Mouse (Mus musculus): Measurements from ENCODE around the gene Olfr560. TPM values are rescaled to one million over a fixed set of nuclear protein-coding genes. Genes with fewer than 3 reads are reported as not detected.

Gene Olfr560
- not detected in 2 replicates for polyA plus RNA-seq (2015; fragmentation: Nextera tagmentation; extraction: Ambion mirVana)

- no peaks in the 10 kb centered on the region for H3K36me3 ChIP-seq (ENCODE audit: poor library complexity, severe bottlenecking)
- no peak within 1 kb of the TSS for H3K4me2 ChIP-seq
- no peaks in the 10 kb centered on the region for H3K27me3 ChIP-seq
- WGBS = 88% methylated on average over 4 of the region's 4 CpGs
- H3K4me1 ChIP-seq = no peaks in the 10 kb centered on the region
- H3K4me3 ChIP-seq = no peak within 1 kb of the TSS
- H3K9me3 ChIP-seq (replicated peaks) = no peaks in the 10 kb centered on the region
- H3K9ac ChIP-seq = no peak within 1 kb of the TSS
- ATAC-seq = no peak
- H3K27ac ChIP-seq = no peak within 1 kb of the TSS
These were observed at the start of gene Olfr560, which contains the start of gene Olfr78 for GRCm38 (mm10) chr7:102759266-102759665. Olfr560 (minus strand) TSS chr7:102759366. Olfr78 (minus strand) TSS chr7:102759471.

- no peak for ATAC-seq
- Histone ChIP-seq H3K4me2 (no peak within 1 kb of the TSS), H3K9ac (no peak within 1 kb of the TSS), H3K9me3 (replicated peaks) (no peaks in the 10 kb centered on the region), H3K27ac (no peak within 1 kb of the TSS), H3K4me1 (no peaks in the 10 kb centered on the region), H3K36me3 (ENCODE audit: poor library complexity, severe bottlenecking) (no peaks in the 10 kb centered on the region), H3K4me3 (no peak within 1 kb of the TSS), H3K27me3 (no peaks in the 10 kb centered on the region)
These were observed 44.0 kb upstream of the Olfr560 start, which contains the start of gene Olfr564 for GRCm38 (mm10) chr7:102803180-102803579. Olfr564 (plus strand) TSS chr7:102803480.

DNA sequence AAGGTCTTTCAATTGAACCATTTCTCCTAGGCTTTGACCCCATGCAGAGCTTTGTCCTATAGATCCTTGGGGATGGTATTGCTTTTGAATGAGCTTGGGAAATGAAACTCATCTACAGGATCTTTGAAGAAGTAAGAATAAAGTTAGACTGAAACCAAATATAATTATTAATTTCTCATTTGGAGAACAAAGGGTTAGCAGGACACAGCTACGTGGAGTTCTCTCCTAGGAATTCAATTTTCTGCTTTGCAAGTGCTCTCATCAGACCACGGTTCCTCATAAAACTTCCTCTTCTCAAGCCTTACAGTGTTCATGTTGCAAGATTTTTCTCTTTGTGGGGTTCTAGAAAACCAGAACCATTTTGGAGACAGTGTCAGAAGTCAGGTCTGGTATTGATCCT is 11.8 kb upstream of the Olfr560 start, which contains the start of gene Olfr561:
Gene Olfr561, plus strand, starts transcription at position 301 of the 400 bp plus-strand sequence.
- 85% methylated on average over 2 of the region's 2 CpGs for WGBS
- Histone ChIP-seq H3K27me3 (no peaks in the 10 kb centered on the region), H3K4me3 (no peak within 1 kb of the TSS), H3K4me1 (no peaks in the 10 kb centered on the region), H3K9me3 (replicated peaks) (no peaks in the 10 kb centered on the region), H3K36me3 (ENCODE audit: poor library complexity, severe bottlenecking) (no peaks in the 10 kb centered on the region), H3K4me2 (no peak within 1 kb of the TSS), H3K27ac (no peak within 1 kb of the TSS), H3K9ac (no peak within 1 kb of the TSS)
- ATAC-seq = no peak

GRCm38 (mm10) chr7:102752086-102752485 is 7.1 kb downstream of the Olfr560 start:
- ATAC-seq = no peak
- H3K36me3 ChIP-seq (ENCODE audit: poor library complexity, severe bottlenecking) = no peaks in the 10 kb centered on the region
- no peak overlapping the region for H3K27ac ChIP-seq
- no peaks in the 10 kb centered on the region for H3K27me3 ChIP-seq
- WGBS = 40% methylated on average over 1 of the region's 1 CpGs
- H3K9me3 ChIP-seq (replicated peaks) = no peaks in the 10 kb centered on the region
- H3K4me1 ChIP-seq = no peaks in the 10 kb centered on the region
- no peak overlapping the region for H3K9ac ChIP-seq
- no peak overlapping the region for H3K4me2 ChIP-seq
- no peak overlapping the region for H3K4me3 ChIP-seq

DNA sequence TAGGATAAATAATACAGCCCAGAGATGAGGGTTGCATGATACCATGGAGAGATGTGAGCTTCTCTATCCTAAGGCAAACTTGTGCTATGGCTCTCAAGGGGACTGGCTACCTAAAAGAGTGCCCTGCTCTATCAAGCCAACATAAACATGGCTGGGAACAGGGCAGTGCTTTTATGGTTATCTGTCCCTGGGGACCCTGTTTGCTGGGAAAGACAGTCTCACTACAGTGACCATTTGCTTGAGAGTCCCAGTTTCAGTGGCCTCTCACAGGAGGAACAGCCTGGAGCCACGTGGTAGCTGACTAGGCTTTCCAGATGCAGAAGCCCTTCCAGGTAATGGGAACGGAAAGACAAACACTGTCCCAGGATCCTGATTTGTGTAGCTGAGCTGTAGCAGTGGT is 21.5 kb downstream of the Olfr560 start:
- ATAC-seq = no peak
- H3K4me1 ChIP-seq = no peaks in the 10 kb centered on the region
- no peak overlapping the region for H3K9ac ChIP-seq
- no peak overlapping the region for H3K4me2 ChIP-seq
- H3K9me3 ChIP-seq (replicated peaks) = no peaks in the 10 kb centered on the region
- H3K4me3 ChIP-seq = no peak overlapping the region
- H3K27me3 ChIP-seq = no peaks in the 10 kb centered on the region
- H3K27ac ChIP-seq = no peak overlapping the region
- H3K36me3 ChIP-seq (ENCODE audit: poor library complexity, severe bottlenecking) = no peaks in the 10 kb centered on the region
- 61% methylated on average over 2 of the region's 2 CpGs for WGBS

GRCm38 (mm10) chr7:102733793-102734192 is 25.4 kb downstream of the Olfr560 start:
- no peak overlapping the region for H3K9ac ChIP-seq
- H3K9me3 ChIP-seq (replicated peaks) = no peaks in the 10 kb centered on the region
- no peak for ATAC-seq
- H3K27me3 ChIP-seq = no peaks in the 10 kb centered on the region
- H3K36me3 ChIP-seq (ENCODE audit: poor library complexity, severe bottlenecking) = no peaks in the 10 kb centered on the region
- no peaks in the 10 kb centered on the region for H3K4me1 ChIP-seq
- no peak overlapping the region for H3K4me3 ChIP-seq
- no peak overlapping the region for H3K4me2 ChIP-seq
- H3K27ac ChIP-seq = no peak overlapping the region
- WGBS = 86% methylated on average over 1 of the region's 1 CpGs

- Histone ChIP-seq H3K27me3 (no peaks in the 10 kb centered on the region), H3K4me3 (no peak within 1 kb of the TSS), H3K4me2 (no peak within 1 kb of the TSS), H3K9me3 (replicated peaks) (no peaks in the 10 kb centered on the region), H3K36me3 (ENCODE audit: poor library complexity, severe bottlenecking) (no peaks in the 10 kb centered on the region), H3K27ac (no peak within 1 kb of the TSS), H3K9ac (no peak within 1 kb of the TSS), H3K4me1 (no peaks in the 10 kb centered on the region)
- ATAC-seq = no peak
These were observed 31.8 kb downstream of the Olfr560 start, which contains the start of gene Olfr559 for GRCm38 (mm10) chr7:102727391-102727790. Olfr559 (minus strand) TSS chr7:102727491.

DNA sequence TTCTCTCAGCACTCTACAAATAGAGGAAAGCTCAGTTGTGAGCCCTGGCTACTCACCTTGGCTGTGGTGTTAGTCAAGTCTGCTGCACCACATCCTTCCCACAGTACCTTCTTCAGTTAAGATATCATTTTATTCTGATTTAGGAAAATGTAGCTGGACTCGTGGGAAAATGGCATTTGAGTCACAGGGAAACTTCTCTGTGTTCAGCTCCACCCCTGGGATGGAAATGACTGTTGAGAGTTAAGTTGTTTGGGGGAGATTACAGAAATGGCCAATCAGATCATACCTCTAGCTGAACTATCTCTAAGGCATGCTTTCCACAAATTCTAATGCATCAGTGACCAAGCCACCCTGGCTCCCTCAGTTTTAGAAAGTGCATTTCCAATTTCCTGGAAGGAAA is 40.2 kb downstream of the Olfr560 start, which contains the start of gene Olfr33:
Gene Olfr33, minus strand, starts transcription at position 101 of the 400 bp plus-strand sequence.
- 31% methylated on average over 1 of the region's 1 CpGs for WGBS

GRCm38 (mm10) chr7:102701915-102702314 is 57.3 kb downstream of the Olfr560 start, which contains the start of gene Olfr558:
Olfr558 (plus strand) TSS chr7:102702215.
- ATAC-seq = no peak
- no peaks in the 10 kb centered on the region for H3K9me3 ChIP-seq (replicated peaks)
- no peak within 1 kb of the TSS for H3K4me2 ChIP-seq
- H3K4me3 ChIP-seq = no peak within 1 kb of the TSS
- no peak within 1 kb of the TSS for H3K27ac ChIP-seq
- H3K36me3 ChIP-seq (ENCODE audit: poor library complexity, severe bottlenecking) = no peaks in the 10 kb centered on the region
- H3K9ac ChIP-seq = no peak within 1 kb of the TSS
- no peaks in the 10 kb centered on the region for H3K4me1 ChIP-seq
- H3K27me3 ChIP-seq = no peaks in the 10 kb centered on the region

More for the DNA sequence above, 40.2 kb downstream of the Olfr560 start, which contains the start of gene Olfr33:
- H3K36me3 ChIP-seq (ENCODE audit: poor library complexity, severe bottlenecking) = no peaks in the 10 kb centered on the region
- no peaks in the 10 kb centered on the region for H3K27me3 ChIP-seq
- no peak within 1 kb of the TSS for H3K4me3 ChIP-seq
- no peaks in the 10 kb centered on the region for H3K4me1 ChIP-seq
- H3K9me3 ChIP-seq (replicated peaks) = no peaks in the 10 kb centered on the region
- no peak within 1 kb of the TSS for H3K4me2 ChIP-seq
- H3K27ac ChIP-seq = no peak within 1 kb of the TSS
- H3K9ac ChIP-seq = no peak within 1 kb of the TSS
- ATAC-seq = no peak

Other genes with a start within 250 kb of the Olfr560 start
- gene Olfr547, start 224.6 kb downstream of the Olfr560 start, polyA plus RNA-seq (2015; fragmentation: Nextera tagmentation; extraction: Ambion mirVana) = not detected in 2 replicates
- gene Olfr548-ps1, start 218.5 kb downstream of the Olfr560 start, polyA plus RNA-seq (2015; fragmentation: Nextera tagmentation; extraction: Ambion mirVana) = not detected in 2 replicates
- not detected in 2 replicates for gene Olfr549, start 209.5 kb downstream of the Olfr560 start, polyA plus RNA-seq (2015; fragmentation: Nextera tagmentation; extraction: Ambion mirVana)
- 0.09 TPM in 1 of 2 replicates, not detected in the other for gene Trim21, start 193.9 kb downstream of the Olfr560 start, polyA plus RNA-seq (2015; fragmentation: Nextera tagmentation; extraction: Ambion mirVana)
- not detected in 2 replicates for gene Olfr550, start 187.9 kb downstream of the Olfr560 start, polyA plus RNA-seq (2015; fragmentation: Nextera tagmentation; extraction: Ambion mirVana)
- not detected in 2 replicates for gene Olfr551, start 167.5 kb downstream of the Olfr560 start, polyA plus RNA-seq (2015; fragmentation: Nextera tagmentation; extraction: Ambion mirVana)
- not detected in 2 replicates for gene Olfr552, start 161.6 kb downstream of the Olfr560 start, polyA plus RNA-seq (2015; fragmentation: Nextera tagmentation; extraction: Ambion mirVana)
- not detected in 2 replicates for gene Olfr553, start 141.1 kb downstream of the Olfr560 start, polyA plus RNA-seq (2015; fragmentation: Nextera tagmentation; extraction: Ambion mirVana)
- gene Olfr554, start 120.9 kb downstream of the Olfr560 start, polyA plus RNA-seq (2015; fragmentation: Nextera tagmentation; extraction: Ambion mirVana) = not detected in 2 replicates
- not detected in 2 replicates for gene Olfr555, start 100.5 kb downstream of the Olfr560 start, polyA plus RNA-seq (2015; fragmentation: Nextera tagmentation; extraction: Ambion mirVana)
- not detected in 2 replicates for gene Olfr556, start 94.5 kb downstream of the Olfr560 start, polyA plus RNA-seq (2015; fragmentation: Nextera tagmentation; extraction: Ambion mirVana)
- 5.2 and 6.5 TPM in 2 replicates for gene Trim68, start 72.0 kb downstream of the Olfr560 start, polyA plus RNA-seq (2015; fragmentation: Nextera tagmentation; extraction: Ambion mirVana)
- gene Olfr557, start 63.5 kb downstream of the Olfr560 start, polyA plus RNA-seq (2015; fragmentation: Nextera tagmentation; extraction: Ambion mirVana) = not detected in 2 replicates
- gene Olfr558, start 57.2 kb downstream of the Olfr560 start, polyA plus RNA-seq (2015; fragmentation: Nextera tagmentation; extraction: Ambion mirVana) = not detected in 2 replicates
- not detected in 2 replicates for gene Olfr33, start 40.3 kb downstream of the Olfr560 start, polyA plus RNA-seq (2015; fragmentation: Nextera tagmentation; extraction: Ambion mirVana)
- not detected in 2 replicates for gene Olfr559, start 31.9 kb downstream of the Olfr560 start, polyA plus RNA-seq (2015; fragmentation: Nextera tagmentation; extraction: Ambion mirVana)
- gene Olfr78, start 105 bp upstream of the Olfr560 start, polyA plus RNA-seq (2015; fragmentation: Nextera tagmentation; extraction: Ambion mirVana) = not detected in 2 replicates
- not detected in 2 replicates for gene Olfr561, start 11.9 kb upstream of the Olfr560 start, polyA plus RNA-seq (2015; fragmentation: Nextera tagmentation; extraction: Ambion mirVana)
- not detected in 2 replicates for gene Olfr564, start 44.1 kb upstream of the Olfr560 start, polyA plus RNA-seq (2015; fragmentation: Nextera tagmentation; extraction: Ambion mirVana)
- not detected in 2 replicates for gene Olfr566, start 99.4 kb upstream of the Olfr560 start, polyA plus RNA-seq (2015; fragmentation: Nextera tagmentation; extraction: Ambion mirVana)
- gene Olfr568, start 117.8 kb upstream of the Olfr560 start, polyA plus RNA-seq (2015; fragmentation: Nextera tagmentation; extraction: Ambion mirVana) = not detected in 2 replicates
- not detected in 2 replicates for gene Olfr569, start 131.5 kb upstream of the Olfr560 start, polyA plus RNA-seq (2015; fragmentation: Nextera tagmentation; extraction: Ambion mirVana)
- not detected in 2 replicates for gene Olfr570, start 135.2 kb upstream of the Olfr560 start, polyA plus RNA-seq (2015; fragmentation: Nextera tagmentation; extraction: Ambion mirVana)
- not detected in 2 replicates for gene Olfr571, start 158.2 kb upstream of the Olfr560 start, polyA plus RNA-seq (2015; fragmentation: Nextera tagmentation; extraction: Ambion mirVana)
- gene Olfr572, start 165.0 kb upstream of the Olfr560 start, polyA plus RNA-seq (2015; fragmentation: Nextera tagmentation; extraction: Ambion mirVana) = not detected in 2 replicates
- gene Olfr573-ps1, start 183.2 kb upstream of the Olfr560 start, polyA plus RNA-seq (2015; fragmentation: Nextera tagmentation; extraction: Ambion mirVana) = not detected in 2 replicates
- not detected in 2 replicates for gene Olfr574, start 189.1 kb upstream of the Olfr560 start, polyA plus RNA-seq (2015; fragmentation: Nextera tagmentation; extraction: Ambion mirVana)
- not detected in 2 replicates for gene Olfr575, start 199.4 kb upstream of the Olfr560 start, polyA plus RNA-seq (2015; fragmentation: Nextera tagmentation; extraction: Ambion mirVana)
- not detected in 2 replicates for gene Olfr576, start 203.3 kb upstream of the Olfr560 start, polyA plus RNA-seq (2015; fragmentation: Nextera tagmentation; extraction: Ambion mirVana)
- gene Olfr577, start 216.6 kb upstream of the Olfr560 start, polyA plus RNA-seq (2015; fragmentation: Nextera tagmentation; extraction: Ambion mirVana) = not detected in 2 replicates
- gene Olfr578, start 230.0 kb upstream of the Olfr560 start, polyA plus RNA-seq (2015; fragmentation: Nextera tagmentation; extraction: Ambion mirVana) = not detected in 2 replicates

Data from forebrain, embryonic 13.5 days (tissue).